Mouse (Mus musculus): Measurements from ENCODE around the gene Ttc33. TPM values are rescaled to one million over a fixed set of nuclear protein-coding genes. Genes with fewer than 3 reads are reported as not detected.

Gene Ttc33
- polyA plus RNA-seq, 1 experiment, result 52.7 TPM

- DNase-seq (ENCODE audit: extremely low spot score in 1 of 2, low spot score in 1 of 2), result no peak
Observed at GRCm38 (mm10) chr15:5240360-5240759, 55.0 kb downstream of the Ttc33 start.

GRCm38 (mm10) chr15:5241304-5242201 lies 56.2 kb downstream of the Ttc33 start:
- peak in 1 of 2 experiments; percentile 56 for DNase-seq (ENCODE audit: extremely low spot score in 1 of 2, low spot score in 1 of 2)

- peak in 1 of 2 experiments; percentile 35 for DNase-seq (ENCODE audit: extremely low spot score in 1 of 2, low spot score in 1 of 2)
Observed at GRCm38 (mm10) chr15:5242241-5243035, 57.1 kb downstream of the Ttc33 start.

GRCm38 (mm10) chr15:5243036-5243958 lies 58.0 kb downstream of the Ttc33 start:
- no peak for DNase-seq (ENCODE audit: extremely low spot score in 1 of 2, low spot score in 1 of 2)

- peak in 1 of 2 experiments; percentile 84 for DNase-seq (ENCODE audit: extremely low spot score in 1 of 2, low spot score in 1 of 2)
Observed at GRCm38 (mm10) chr15:5243959-5244905, 58.9 kb downstream of the Ttc33 start, which contains the start of gene Ptger4. Ptger4 (minus strand) TSS chr15:5244187.

GRCm38 (mm10) chr15:5250182-5250581 lies 64.9 kb downstream of the Ttc33 start:
- no peak for DNase-seq (ENCODE audit: extremely low spot score in 1 of 2, low spot score in 1 of 2)

- DNase-seq (ENCODE audit: extremely low spot score in 1 of 2, low spot score in 1 of 2), result no peak
Observed at GRCm38 (mm10) chr15:5260183-5260582, 74.9 kb downstream of the Ttc33 start.

- no peak for DNase-seq (ENCODE audit: extremely low spot score in 1 of 2, low spot score in 1 of 2)
Observed at GRCm38 (mm10) chr15:5261004-5261403, 75.7 kb downstream of the Ttc33 start.

- no peak for DNase-seq (ENCODE audit: extremely low spot score in 1 of 2, low spot score in 1 of 2)
Observed at GRCm38 (mm10) chr15:5262095-5262667, 76.9 kb downstream of the Ttc33 start.

GRCm38 (mm10) chr15:5262874-5263504 lies 77.7 kb downstream of the Ttc33 start:
- no peak for DNase-seq (ENCODE audit: extremely low spot score in 1 of 2, low spot score in 1 of 2)

- no peak for DNase-seq (ENCODE audit: extremely low spot score in 1 of 2, low spot score in 1 of 2)
Observed at GRCm38 (mm10) chr15:5266095-5266494, 80.8 kb downstream of the Ttc33 start.

Other genes with a start within 250 kb of the Ttc33 start
- 0.59 and 0.84 TPM in 2 replicates for gene C7, start 121.8 kb upstream of the Ttc33 start, polyA plus RNA-seq (2012; rRNA removed)
- gene Card6, start 77.0 kb upstream of the Ttc33 start, polyA plus RNA-seq (2012; rRNA removed), result 0.84 and 0.90 TPM in 2 replicates
- 1,075 and 1,203 TPM in 2 replicates for gene Rpl37, start 68.9 kb upstream of the Ttc33 start, polyA plus RNA-seq (2012; rRNA removed)
- gene Prkaa1, start 41.7 kb upstream of the Ttc33 start, polyA plus RNA-seq (2012; rRNA removed), result 13.0 and 14.1 TPM in 2 replicates
- 0.74 and 1.1 TPM in 2 replicates for gene Ptger4, start 58.7 kb downstream of the Ttc33 start, polyA plus RNA-seq (2012; rRNA removed)